Mouse (Mus musculus): ENCODE results near the gene 4932414N04Rik. TPM values are rescaled to one million over a fixed set of nuclear protein-coding genes. Genes with fewer than 3 reads are reported as not detected.
"Not testable (repeated sequence)": the region's sequence is repeated elsewhere in the genome, so short reads cannot be mapped to it uniquely, and the experiment has no call there.

Gene 4932414N04Rik
- polyA plus RNA-seq, 1 experiment, result not detected

DNA sequence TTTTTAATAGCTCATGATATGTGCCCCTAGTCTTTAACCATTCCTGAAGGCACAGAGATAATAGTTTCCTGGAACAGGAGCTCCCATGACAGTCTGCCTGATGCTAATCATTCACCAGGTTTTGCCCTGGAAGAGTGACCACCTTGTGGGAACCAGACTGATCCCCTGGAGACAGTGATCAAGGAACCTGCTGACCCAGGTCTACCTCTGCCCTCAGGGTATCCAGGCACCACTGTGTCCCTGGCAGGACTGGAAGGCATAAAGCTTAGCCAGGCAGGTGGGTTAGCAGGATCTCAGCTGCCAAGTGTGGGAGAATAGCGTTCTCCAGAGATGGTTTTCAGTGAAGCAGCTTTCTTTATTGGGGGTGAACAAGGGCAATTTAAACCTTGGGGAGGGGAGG lies 109.1 kb downstream of the 4932414N04Rik start:
- Histone ChIP-seq H3K9ac (ENCODE audit: low read depth, poor library complexity, severe bottlenecking) (no peak overlapping the region), H3K27me3 (ENCODE audit: control insufficient read depth, insufficient read depth, low read length, poor library complexity, severe bottlenecking) (no peaks in the 10 kb centered on the region), H3K36me3 (ENCODE audit: control insufficient read depth, insufficient read depth, low read length, poor library complexity, severe bottlenecking) (no peaks in the 10 kb centered on the region)

DNA sequence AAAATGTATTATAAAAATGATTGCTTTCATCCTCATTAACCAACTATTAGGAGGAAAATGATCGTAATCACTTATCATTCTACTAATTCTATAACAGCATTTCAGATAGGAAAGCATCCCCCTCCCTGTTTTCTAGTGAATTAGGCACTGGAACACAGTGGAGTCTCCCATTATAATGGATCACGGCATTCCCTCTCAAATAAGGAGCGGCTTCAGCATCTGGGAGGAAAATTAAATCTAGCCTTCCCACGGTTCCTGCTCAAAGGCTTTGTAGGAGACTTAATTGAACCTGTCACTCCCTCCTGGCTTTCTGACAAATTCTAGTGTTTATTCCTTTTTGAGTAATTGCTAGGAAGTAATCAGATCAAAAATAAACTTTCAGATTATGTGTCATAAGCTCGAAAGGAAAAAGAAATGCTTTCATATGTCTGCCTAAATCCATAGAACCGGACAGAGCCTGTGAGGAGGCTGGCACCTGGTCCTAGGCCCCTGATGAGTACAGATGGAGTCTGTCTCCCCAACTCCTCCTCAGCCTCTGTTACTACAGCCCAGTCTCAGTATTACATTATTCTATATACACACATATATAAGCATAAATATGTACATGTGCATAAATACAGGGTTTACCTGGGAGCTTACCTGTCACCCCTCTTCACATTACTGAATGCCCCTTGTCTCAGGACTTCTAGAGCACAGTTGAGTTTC lies 111.1 kb downstream of the 4932414N04Rik start:
- no peaks in the 10 kb centered on the region; the same call in 1 of the 2 replicates for H3K9me3 ChIP-seq (replicated peaks; ENCODE audit: control insufficient read depth, insufficient read depth, low read length, poor library complexity, severe bottlenecking)
- no peaks in the 10 kb centered on the region for H3K27me3 ChIP-seq (ENCODE audit: control insufficient read depth, insufficient read depth, low read length, poor library complexity, severe bottlenecking)
- H3K4me3 ChIP-seq (ENCODE audit: low read depth, low read length), result no peak overlapping the region
- H3K36me3 ChIP-seq (ENCODE audit: control insufficient read depth, insufficient read depth, low read length, poor library complexity, severe bottlenecking), result no peaks in the 10 kb centered on the region
- H3K9ac ChIP-seq (ENCODE audit: low read depth, poor library complexity, severe bottlenecking), result no peak overlapping the region
- no peak overlapping the region for H3K27ac ChIP-seq (ENCODE audit: insufficient read depth, low read length)
- peaks cover 2% of the 10 kb centered on the region for H3K4me1 ChIP-seq (ENCODE audit: control insufficient read depth, insufficient read depth, low read length)
- TF ChIP-seq CTCF (IDR thresholded peaks at IDR 0.05; ENCODE audit: low read depth, low read length) (no peak), EP300 (IDR thresholded peaks at IDR 0.05; ENCODE audit: insufficient read depth, low read depth, low read length) (no peak), POLR2A (IDR thresholded peaks at IDR 0.05; ENCODE audit: insufficient read depth, low read length) (no peak)

More for the DNA sequence above, 109.1 kb downstream of the 4932414N04Rik start:
- no peak for TF ChIP-seq EP300 (IDR thresholded peaks at IDR 0.05; ENCODE audit: insufficient read depth, low read depth, low read length)
- no peak for TF ChIP-seq POLR2A (IDR thresholded peaks at IDR 0.05; ENCODE audit: insufficient read depth, low read length)
- TF ChIP-seq CTCF (IDR thresholded peaks at IDR 0.05; ENCODE audit: low read depth, low read length), result no peak
- H3K9me3 ChIP-seq (replicated peaks; ENCODE audit: control insufficient read depth, insufficient read depth, low read length, poor library complexity, severe bottlenecking), result no peaks in the 10 kb centered on the region; the same call in 1 of the 2 replicates
- peaks cover 2% of the 10 kb centered on the region for H3K4me1 ChIP-seq (ENCODE audit: control insufficient read depth, insufficient read depth, low read length)
- no peak overlapping the region for H3K27ac ChIP-seq (ENCODE audit: insufficient read depth, low read length)
- H3K4me3 ChIP-seq (ENCODE audit: low read depth, low read length), result no peak overlapping the region

DNA sequence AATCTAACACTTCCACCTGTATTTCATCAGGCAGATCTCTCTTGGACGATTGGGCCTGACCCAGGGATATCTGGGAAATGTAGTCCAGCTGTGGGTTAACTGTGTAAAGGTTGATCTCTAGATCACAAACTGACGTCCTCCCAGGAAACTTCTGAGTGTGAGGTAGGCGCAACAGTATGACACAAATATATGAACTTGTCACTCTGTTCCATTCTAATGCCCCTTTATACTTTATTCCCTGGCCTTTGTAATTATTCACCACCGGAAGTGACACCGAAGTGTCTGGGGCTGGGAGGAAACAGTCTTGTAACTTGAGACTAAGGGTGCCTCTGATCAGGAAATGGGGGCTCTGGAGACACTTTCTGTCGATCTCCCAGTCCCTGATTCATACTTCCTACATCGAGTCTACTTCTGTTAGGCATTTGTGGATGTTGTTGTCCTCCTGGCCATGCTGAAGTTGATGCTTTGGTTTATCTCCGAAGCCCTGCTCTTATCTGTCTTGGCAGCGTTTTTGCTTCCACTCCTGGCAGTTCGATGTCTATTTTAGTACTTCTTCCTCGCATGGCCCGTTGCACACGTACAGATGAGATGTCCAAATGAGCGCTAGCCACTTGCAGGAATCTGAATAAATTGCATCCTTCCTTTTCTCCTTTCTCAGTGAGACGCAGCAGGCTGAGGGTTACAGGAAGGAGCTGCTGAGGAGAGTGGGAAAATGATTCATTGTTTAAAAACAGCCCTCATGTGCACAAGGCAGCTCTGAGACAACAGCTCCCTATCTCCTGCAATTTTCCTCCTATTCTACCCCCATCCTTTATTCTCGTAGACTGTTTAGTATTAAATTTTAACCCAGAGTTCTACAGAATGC lies 126.2 kb downstream of the 4932414N04Rik start:
- Histone ChIP-seq H3K4me1 (ENCODE audit: control insufficient read depth, insufficient read depth, low read length) (no peaks in the 10 kb centered on the region), H3K27ac (ENCODE audit: insufficient read depth, low read length) (no peak overlapping the region), H3K27me3 (ENCODE audit: control insufficient read depth, insufficient read depth, low read length, poor library complexity, severe bottlenecking) (no peaks in the 10 kb centered on the region), H3K4me3 (ENCODE audit: low read depth, low read length) (no peak overlapping the region), H3K9ac (ENCODE audit: low read depth, poor library complexity, severe bottlenecking) (no peak overlapping the region), H3K9me3 (replicated peaks; ENCODE audit: control insufficient read depth, insufficient read depth, low read length, poor library complexity, severe bottlenecking) (no peaks in the 10 kb centered on the region), H3K36me3 (ENCODE audit: control insufficient read depth, insufficient read depth, low read length, poor library complexity, severe bottlenecking) (no peaks in the 10 kb centered on the region)
- TF ChIP-seq CTCF (IDR thresholded peaks at IDR 0.05; ENCODE audit: low read depth, low read length) (no peak), POLR2A (IDR thresholded peaks at IDR 0.05; ENCODE audit: insufficient read depth, low read length) (no peak), EP300 (IDR thresholded peaks at IDR 0.05; ENCODE audit: insufficient read depth, low read depth, low read length) (no peak)

DNA sequence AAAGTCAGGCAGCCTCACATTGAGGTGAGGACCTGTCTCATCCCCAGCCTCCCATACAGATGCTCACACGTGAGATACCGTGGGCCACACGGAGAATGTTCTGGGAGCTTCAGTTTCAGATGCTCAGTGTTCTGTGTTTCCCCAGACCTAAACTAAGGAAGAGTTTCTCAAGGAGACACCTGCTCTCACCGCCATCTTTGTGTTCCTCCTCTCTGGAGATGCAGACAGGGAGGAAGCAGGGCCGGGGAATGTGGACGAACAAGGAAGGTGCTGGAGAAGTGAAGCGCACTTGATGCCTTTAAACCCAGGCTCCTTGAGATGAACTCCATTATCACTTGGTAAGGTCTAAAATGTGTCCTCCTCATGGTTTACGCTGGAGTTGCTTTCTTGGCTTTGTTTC lies 127.4 kb downstream of the 4932414N04Rik start:
- H3K9ac ChIP-seq (ENCODE audit: low read depth, poor library complexity, severe bottlenecking); H3K4me1 ChIP-seq (ENCODE audit: control insufficient read depth, insufficient read depth, low read length); H3K4me3 ChIP-seq (ENCODE audit: low read depth, low read length); H3K27me3 ChIP-seq (ENCODE audit: control insufficient read depth, insufficient read depth, low read length, poor library complexity, severe bottlenecking); H3K27ac ChIP-seq (ENCODE audit: insufficient read depth, low read length); H3K9me3 ChIP-seq (replicated peaks; ENCODE audit: control insufficient read depth, insufficient read depth, low read length, poor library complexity, severe bottlenecking); H3K36me3 ChIP-seq (ENCODE audit: control insufficient read depth, insufficient read depth, low read length, poor library complexity, severe bottlenecking): not testable (repeated sequence)

DNA sequence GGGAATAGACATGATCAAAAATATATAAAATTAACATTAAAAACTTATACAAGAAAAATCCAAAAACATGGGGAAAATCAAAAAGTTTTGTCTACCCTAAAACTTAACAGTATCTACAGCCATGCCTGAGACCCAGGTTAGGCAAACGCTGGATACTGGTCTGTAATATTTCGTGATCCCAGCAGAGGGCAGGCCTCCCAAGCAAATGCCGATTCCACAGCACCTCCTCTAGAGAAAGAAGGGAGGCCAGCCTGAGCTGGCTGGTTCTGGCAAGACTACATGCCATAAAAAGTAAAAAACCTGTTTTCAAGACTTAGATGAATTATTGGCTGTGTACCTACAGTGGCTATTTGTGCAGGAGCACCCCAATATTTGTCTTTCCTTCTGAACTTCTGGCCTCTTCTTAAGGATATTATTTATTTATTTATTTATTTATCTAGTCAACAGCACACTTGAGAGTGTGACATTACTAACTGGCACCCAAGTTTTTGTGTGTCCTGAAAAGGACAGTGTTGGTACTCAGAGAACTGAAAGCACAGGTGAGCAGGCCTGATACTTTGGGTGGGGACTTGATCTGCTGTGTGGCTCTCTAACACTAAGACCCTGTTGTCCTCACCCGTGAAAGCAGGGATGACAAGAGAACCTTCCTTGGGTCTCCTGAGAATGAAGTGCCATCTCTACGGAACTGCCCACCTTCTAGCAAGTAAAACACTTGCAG lies 128.6 kb downstream of the 4932414N04Rik start:
- Histone ChIP-seq H3K4me1 (ENCODE audit: control insufficient read depth, insufficient read depth, low read length) (no peaks in the 10 kb centered on the region), H3K27me3 (ENCODE audit: control insufficient read depth, insufficient read depth, low read length, poor library complexity, severe bottlenecking) (no peaks in the 10 kb centered on the region), H3K36me3 (ENCODE audit: control insufficient read depth, insufficient read depth, low read length, poor library complexity, severe bottlenecking) (no peaks in the 10 kb centered on the region), H3K9me3 (replicated peaks; ENCODE audit: control insufficient read depth, insufficient read depth, low read length, poor library complexity, severe bottlenecking) (no peaks in the 10 kb centered on the region), H3K27ac (ENCODE audit: insufficient read depth, low read length) (no peak overlapping the region), H3K4me3 (ENCODE audit: low read depth, low read length) (no peak overlapping the region), H3K9ac (ENCODE audit: low read depth, poor library complexity, severe bottlenecking) (no peak overlapping the region)
- TF ChIP-seq EP300 (IDR thresholded peaks at IDR 0.05; ENCODE audit: insufficient read depth, low read depth, low read length), result no peak
- TF ChIP-seq CTCF (IDR thresholded peaks at IDR 0.05; ENCODE audit: low read depth, low read length), result peak; percentile 83
- no peak for TF ChIP-seq POLR2A (IDR thresholded peaks at IDR 0.05; ENCODE audit: insufficient read depth, low read length)

Data from ES-Bruce4 (cell line).